Mouse (Mus musculus): ENCODE measurements at regions not wholly inside any gene's neighbourhood (a gene's known extent, or its start where the extent isn't known, plus 50 kb on each side); places are given as distances from the start of the nearest gene placed in this dataset.
A peak's percentile ranks its signal among the peaks of the same experiment; 100 is the strongest.

DNA sequence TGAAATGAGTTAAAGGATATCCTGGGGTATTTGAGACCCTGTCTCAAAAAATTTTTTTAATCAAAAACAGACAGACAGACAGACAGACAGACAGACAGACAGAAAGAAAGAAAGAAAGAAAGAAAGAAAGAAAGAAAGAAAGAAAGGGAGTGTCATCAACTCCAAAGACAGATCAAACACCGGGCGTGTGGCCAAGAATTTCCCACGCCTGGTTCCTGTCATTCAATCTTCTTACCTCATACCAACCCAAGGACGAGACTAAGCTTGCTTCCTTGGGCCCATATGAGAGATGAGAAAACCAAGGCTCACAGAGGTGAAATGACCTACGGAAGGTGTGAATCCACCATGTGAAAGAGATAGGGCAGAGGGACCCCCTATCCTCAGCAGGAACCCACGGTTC is 530.7 kb upstream of the Tbx3 start:
- no peak for DNase-seq (ENCODE audit: low read depth, low spot score)

DNA sequence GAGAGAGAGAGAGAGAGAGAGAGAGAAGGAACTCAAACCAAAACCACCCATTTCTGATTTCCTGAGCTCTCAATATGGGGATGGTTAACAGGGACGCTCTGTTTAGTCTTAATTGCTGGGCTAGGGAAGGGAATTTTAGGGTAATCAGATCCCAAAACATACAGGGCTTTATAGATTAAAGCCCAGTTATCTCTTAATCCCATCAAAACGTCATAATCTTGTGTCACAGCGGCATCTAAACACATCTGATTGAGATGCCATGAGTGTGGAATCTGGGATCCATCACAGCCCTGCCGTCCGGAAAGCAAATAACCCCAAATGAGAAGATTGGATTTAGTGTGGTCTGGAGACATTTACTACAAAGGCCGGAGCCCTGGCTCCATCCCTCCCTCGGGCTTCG is 527.1 kb upstream of the Tbx3 start:
- no peak for DNase-seq (ENCODE audit: low read depth, low spot score)

GRCm38 (mm10) chr5:119149389-119150185 is 520.9 kb upstream of the Tbx3 start:
- no peak for DNase-seq (ENCODE audit: low read depth, low spot score)

DNA sequence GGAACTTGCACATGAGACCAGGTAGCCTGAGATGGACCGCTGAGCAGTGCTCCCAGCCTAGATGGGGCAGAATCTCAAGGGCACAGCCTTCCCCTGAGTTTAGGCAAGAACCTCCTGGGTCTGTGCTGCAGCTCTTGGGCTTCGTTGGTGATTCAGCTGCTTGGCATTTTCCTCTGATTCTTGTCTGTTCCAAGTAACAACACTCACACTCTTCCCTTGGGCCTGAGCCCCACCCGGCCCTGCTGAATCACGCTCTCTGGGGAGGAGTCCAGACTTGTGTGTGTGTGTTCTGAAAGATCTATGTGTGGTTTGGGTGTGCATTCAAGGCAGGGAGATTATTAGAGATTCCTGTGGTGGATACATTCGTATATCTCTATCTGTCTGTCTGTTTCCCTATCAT is 517.4 kb upstream of the Tbx3 start:
- no peak for DNase-seq (ENCODE audit: low read depth, low spot score)

- no peak for DNase-seq (ENCODE audit: low read depth, low spot score)
Observed at GRCm38 (mm10) chr5:119156638-119157037, 513.8 kb upstream of the Tbx3 start.

GRCm38 (mm10) chr5:119158171-119158570 is 512.3 kb upstream of the Tbx3 start:
- DNase-seq (ENCODE audit: low read depth, low spot score) = no peak

- no peak for DNase-seq (ENCODE audit: low read depth, low spot score)
Observed at GRCm38 (mm10) chr5:119162132-119162675, 508.3 kb upstream of the Tbx3 start.

- DNase-seq (ENCODE audit: low read depth, low spot score) = no peak
Observed at GRCm38 (mm10) chr5:119167718-119168117, 502.8 kb upstream of the Tbx3 start.

- no peak for DNase-seq (ENCODE audit: low read depth, low spot score)
Observed at GRCm38 (mm10) chr5:119169274-119169673, 501.2 kb upstream of the Tbx3 start.

DNA sequence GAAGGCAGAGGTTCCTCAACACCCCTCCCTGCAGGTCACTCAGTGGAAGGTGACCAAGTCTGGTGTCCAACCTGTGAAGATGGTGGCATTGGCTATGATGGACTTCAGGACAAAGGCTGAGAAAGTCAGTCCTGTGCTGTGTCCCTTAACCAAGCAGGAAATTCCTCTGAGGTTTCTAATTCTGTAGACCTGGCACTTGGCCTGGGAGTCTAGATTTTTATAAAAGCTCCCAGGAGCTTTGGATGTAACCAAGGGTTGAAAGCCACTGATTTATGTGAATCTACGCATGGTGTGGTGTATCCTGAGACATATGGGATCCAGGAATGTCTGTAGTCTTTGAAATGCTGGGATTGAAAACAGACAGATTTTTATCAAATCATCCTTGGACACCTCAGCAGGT is 498.8 kb upstream of the Tbx3 start:
- no peak for DNase-seq (ENCODE audit: low read depth, low spot score)

GRCm38 (mm10) chr5:119178805-119179204 is 491.7 kb upstream of the Tbx3 start:
- peak; percentile 26 for DNase-seq (ENCODE audit: low read depth, low spot score)

DNA sequence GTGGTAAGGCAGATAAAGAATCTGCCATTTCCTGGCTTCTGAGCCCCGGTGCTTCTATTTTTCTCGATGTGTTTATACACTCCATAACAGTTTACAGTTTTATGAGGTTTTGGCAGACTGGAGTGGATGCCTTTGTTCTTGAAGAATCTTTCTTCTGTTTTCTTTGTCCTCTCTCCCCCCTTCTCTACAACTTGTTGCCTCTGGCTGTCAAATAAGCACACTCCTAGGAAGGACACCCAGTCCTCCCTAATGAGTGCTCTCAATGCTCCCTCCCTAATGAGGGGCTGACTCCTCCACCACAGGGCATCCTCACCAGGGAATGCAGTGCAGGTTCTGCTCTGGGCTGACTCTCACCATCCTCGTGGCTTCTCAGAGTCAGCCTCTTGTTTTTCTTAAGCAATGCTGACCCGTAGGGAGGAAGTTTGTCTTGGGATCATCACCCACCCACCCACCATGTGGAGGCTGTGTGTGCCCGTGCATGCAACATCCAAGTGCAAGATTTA is 486.9 kb upstream of the Tbx3 start:
- DNase-seq (ENCODE audit: low read depth, low spot score) = no peak

- DNase-seq (ENCODE audit: low read depth, low spot score) = no peak
Observed at GRCm38 (mm10) chr5:119186611-119187010, 483.9 kb upstream of the Tbx3 start.

- DNase-seq (ENCODE audit: low read depth, low spot score) = no peak
Observed at GRCm38 (mm10) chr5:119188476-119188875, 482.0 kb upstream of the Tbx3 start.

- DNase-seq (ENCODE audit: low read depth, low spot score) = no peak
Observed at GRCm38 (mm10) chr5:119193699-119194681, 476.5 kb upstream of the Tbx3 start.

- no peak for DNase-seq (ENCODE audit: low read depth, low spot score)
Observed at GRCm38 (mm10) chr5:119199906-119200305, 470.6 kb upstream of the Tbx3 start.

GRCm38 (mm10) chr5:119201251-119201650 is 469.2 kb upstream of the Tbx3 start:
- DNase-seq (ENCODE audit: low read depth, low spot score) = no peak

- DNase-seq (ENCODE audit: low read depth, low spot score) = no peak
Observed at GRCm38 (mm10) chr5:119204736-119205135, 465.7 kb upstream of the Tbx3 start.

GRCm38 (mm10) chr5:119208077-119208476 is 462.4 kb upstream of the Tbx3 start:
- no peak for DNase-seq (ENCODE audit: low read depth, low spot score)

- no peak for DNase-seq (ENCODE audit: low read depth, low spot score)
Observed at GRCm38 (mm10) chr5:119213196-119213595, 457.3 kb upstream of the Tbx3 start.

DNA sequence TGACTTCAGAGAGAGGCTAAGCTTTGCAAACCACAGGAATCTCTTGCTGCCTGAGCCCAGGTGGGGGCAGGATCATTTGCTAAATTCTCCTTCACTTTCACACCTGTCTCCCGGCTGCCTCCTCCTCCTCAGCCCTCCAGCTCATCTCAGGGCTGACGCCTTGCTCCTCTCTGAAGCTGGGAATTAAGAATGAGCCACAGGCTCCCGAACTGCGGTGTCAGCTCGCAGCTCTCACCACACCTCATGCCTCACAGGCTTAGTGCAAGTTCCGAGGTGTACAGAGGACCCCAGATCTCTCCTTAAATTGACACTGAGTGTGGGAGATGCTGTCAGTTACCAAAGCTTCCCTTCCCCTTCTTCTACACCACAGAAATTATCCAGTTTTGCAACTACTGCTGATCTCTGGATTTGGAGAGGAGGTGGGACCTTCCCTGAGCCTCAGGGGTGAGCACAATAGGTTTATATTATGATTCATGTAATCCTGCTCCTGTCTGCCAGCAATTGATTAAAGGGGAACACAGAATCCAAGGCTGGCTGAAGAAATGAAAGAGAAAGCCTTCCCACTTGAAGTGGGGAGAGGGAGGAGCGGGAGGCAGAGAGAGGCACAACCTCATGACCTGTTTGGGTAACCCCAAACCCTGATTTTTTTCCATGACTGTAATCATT is 456.6 kb upstream of the Tbx3 start:
- DNase-seq (ENCODE audit: low read depth, low spot score) = no peak

DNA sequence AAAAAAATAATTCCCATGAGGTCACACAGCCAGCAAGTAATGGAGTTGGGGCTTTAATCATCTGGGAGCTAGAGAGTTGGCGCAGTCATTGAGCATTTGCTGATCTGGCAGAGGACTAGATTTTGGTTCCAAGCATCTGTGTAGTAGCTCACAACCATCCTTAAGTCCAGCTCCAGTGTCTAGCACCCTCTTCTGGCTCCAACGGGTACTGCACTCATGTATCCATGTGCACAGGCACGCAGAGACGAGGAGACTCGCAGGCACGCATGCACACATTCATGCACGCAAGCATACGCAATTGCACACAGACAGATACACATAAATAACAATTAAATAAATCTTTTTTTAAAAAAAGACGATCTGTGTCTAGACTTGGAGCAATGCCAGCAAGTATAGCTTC is 455.5 kb upstream of the Tbx3 start:
- DNase-seq (ENCODE audit: low read depth, low spot score) = peak; percentile 36

Measured in WW6 (cell line).